Mouse (Mus musculus) kidney, embryonic 16.5 days (tissue): ENCODE results near the gene Gramd1b. TPM values are rescaled to one million over a fixed set of nuclear protein-coding genes. Genes with fewer than 3 reads are reported as not detected.

Experiments used
- ATAC-seq: fragments of 200-750 bp; cut with Nextera tagmentation; 2 replicates; pipeline ENCODE4 v1.8.0; 2017; ENCODE audit warnings: moderate TSS enrichment; ENCODE audit not compliant: low FRiP score, low TSS enrichment
- H3K27ac ChIP-seq: fragments of 300-500 bp; sonication (generic); 2 replicates; pipeline ENCODE4 v1.5.1; 2014; ENCODE audit warnings: low read length
- H3K27me3 ChIP-seq: fragments of 300-500 bp; sonication (generic); 2 replicates; pipeline ENCODE4 v1.6.1; 2014; ENCODE audit warnings: low read length, control low read depth, mixed read lengths; ENCODE audit not compliant: insufficient read depth
- H3K36me3 ChIP-seq: fragments of 300-500 bp; sonication (generic); 2 replicates; pipeline ENCODE4 v1.6.1; 2014; ENCODE audit warnings: low read length, control low read depth, mixed read lengths; ENCODE audit not compliant: insufficient read depth
- H3K4me1 ChIP-seq: fragments of 300-500 bp; sonication (generic); 2 replicates; pipeline ENCODE4 v1.6.1; 2014; ENCODE audit warnings: low read length, control low read depth, mixed read lengths; ENCODE audit not compliant: insufficient read depth
- H3K4me2 ChIP-seq: fragments of 300-500 bp; sonication (generic); replicated peaks from 2 replicates; pipeline ENCODE4 v1.6.1; 2014; ENCODE audit warnings: low read depth, low read length
- H3K4me3 ChIP-seq: fragments of 300-500 bp; sonication (generic); 2 replicates; pipeline ENCODE4 v1.5.1; 2014; ENCODE audit warnings: mild to moderate bottlenecking, low read length
- H3K9ac ChIP-seq: fragments of 300-500 bp; sonication (generic); replicated peaks from 2 replicates; pipeline ENCODE4 v1.6.1; 2014; ENCODE audit warnings: low read length
- H3K9me3 ChIP-seq: fragments of 300-500 bp; sonication (generic); 2 replicates; pipeline ENCODE4 v1.6.1; 2016; ENCODE audit warnings: low read length, control low read depth
- WGBS: fragments of 180-500 bp; shearing (Covaris S2); extraction: QIAGEN DNeasy Blood & Tissue Kit; methylation state at CpG from one replicate; pipeline ENCODE4 v1.1.7; 2014; 5-methylcytosine and 5-hydroxymethylcytosine counted together
- polyA plus RNA-seq: library from polyadenylated mRNA; unstranded; fragments of >200 nt; fragmentation: Nextera tagmentation; extraction: Ambion mirVana; gene quantifications from 2 replicates; pipeline ENCODE4 v1.2.1, GENCODE M21; 2015

Gene Gramd1b
- polyA plus RNA-seq, 1 experiment from 2014 or later, result 11.0 TPM

DNA sequence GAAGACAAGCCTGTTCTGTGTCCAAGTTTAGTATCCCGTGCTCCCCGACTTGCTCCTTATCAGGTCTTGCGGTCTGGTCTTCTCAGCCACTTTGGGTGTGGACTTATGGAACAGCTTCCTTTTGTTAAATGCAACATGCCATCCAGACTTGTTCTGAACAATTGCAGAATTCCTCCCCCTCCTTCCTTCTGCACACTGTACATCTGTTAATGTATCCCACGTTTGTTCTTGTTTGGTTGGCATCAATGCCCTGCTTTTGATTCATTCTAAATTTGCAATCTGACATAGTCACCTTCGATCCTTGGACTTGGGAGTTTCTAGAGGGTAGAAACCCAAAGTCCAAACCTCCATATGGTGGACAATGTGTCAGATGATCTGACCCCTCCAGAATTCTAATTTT, 255.3 kb downstream of the Gramd1b start:
- 83% methylated on average over 5 of the region's 5 CpGs for WGBS
- Histone ChIP-seq H3K36me3 (no peaks in the 10 kb centered on the region), H3K9ac (no peak overlapping the region), H3K4me2 (no peak overlapping the region), H3K9me3 (no peaks in the 10 kb centered on the region), H3K27ac (no peak overlapping the region), H3K27me3 (no peaks in the 10 kb centered on the region), H3K4me1 (no peaks in the 10 kb centered on the region), H3K4me3 (no peak overlapping the region)
- ATAC-seq, result no peak

DNA sequence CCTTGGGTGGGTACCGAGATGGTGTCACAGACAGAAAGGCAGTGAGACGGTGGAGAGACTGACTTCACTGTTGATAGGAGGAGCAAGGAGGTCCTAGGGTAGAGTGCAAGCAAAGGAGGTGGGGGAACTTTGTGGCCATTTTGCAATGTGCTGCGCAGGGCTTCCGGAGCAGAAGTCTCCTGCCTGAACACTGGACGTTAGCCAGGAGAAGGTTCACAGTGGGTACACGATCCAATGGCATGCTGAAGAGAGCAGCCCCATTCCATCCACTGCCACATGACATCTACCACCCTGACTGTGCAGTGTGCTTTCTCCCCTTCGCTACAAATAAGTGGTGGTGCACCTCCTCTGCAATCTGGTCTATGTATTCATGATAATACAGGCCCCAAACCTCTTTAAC, 258.4 kb downstream of the Gramd1b start:
- Histone ChIP-seq H3K9me3 (no peaks in the 10 kb centered on the region), H3K27me3 (peaks cover 14% of the 10 kb centered on the region), H3K4me2 (no peak overlapping the region), H3K36me3 (no peaks in the 10 kb centered on the region), H3K9ac (no peak overlapping the region), H3K4me1 (peaks cover 16% of the 10 kb centered on the region; the same call in 1 of the 2 replicates), H3K4me3 (no peak overlapping the region), H3K27ac (no peak overlapping the region)
- ATAC-seq, result no peak
- WGBS, result 88% methylated on average over 7 of the region's 7 CpGs

DNA sequence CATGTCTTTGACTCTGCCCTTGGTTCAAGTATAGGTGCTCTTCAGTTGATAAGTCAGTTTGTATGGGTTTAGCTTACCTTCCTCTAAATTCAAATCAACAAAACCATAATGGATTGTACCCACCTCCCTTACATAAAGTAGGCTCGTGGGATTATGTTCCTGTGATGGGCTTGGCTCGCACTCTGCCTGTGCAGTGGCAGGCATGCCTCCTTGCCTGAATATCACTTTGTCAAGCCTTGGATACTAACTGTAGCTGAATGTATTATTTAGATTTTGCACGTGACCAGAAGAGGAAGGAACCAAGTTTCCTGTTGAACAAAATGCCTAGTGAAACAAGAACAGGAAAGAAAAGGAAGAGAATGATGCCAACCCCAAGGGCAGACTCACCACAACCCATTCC, 260.1 kb downstream of the Gramd1b start:
- Histone ChIP-seq H3K4me2 (no peak overlapping the region), H3K9ac (no peak overlapping the region), H3K4me3 (no peak overlapping the region), H3K27me3 (peaks cover 14% of the 10 kb centered on the region), H3K36me3 (no peaks in the 10 kb centered on the region), H3K9me3 (no peaks in the 10 kb centered on the region), H3K4me1 (peaks cover 17% of the 10 kb centered on the region; the same call in 1 of the 2 replicates), H3K27ac (no peak overlapping the region)
- WGBS, result 71% methylated on average over 3 of the region's 3 CpGs
- ATAC-seq, result no peak

DNA sequence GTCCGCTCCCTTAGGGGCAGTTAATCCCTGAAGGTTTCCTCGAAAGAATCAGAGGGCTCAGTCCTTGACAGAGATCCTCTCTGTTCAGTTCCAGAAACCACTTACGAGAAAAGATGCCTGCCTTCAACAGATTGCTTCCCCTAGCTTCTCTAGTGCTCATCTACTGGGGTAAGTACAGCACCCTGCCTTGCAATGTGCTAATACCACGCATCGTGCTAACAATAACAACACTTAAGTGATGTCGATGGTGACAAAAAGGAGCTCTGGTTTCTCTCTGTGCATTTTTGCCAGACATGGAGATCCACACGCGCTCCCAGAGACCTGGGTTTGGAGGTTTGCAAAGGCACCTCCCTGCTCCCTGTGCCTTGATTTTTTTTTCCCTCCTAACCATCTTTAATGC, 261.3 kb downstream of the Gramd1b start:
- H3K4me2 ChIP-seq, result no peak overlapping the region
- H3K27me3 ChIP-seq, result peaks cover 14% of the 10 kb centered on the region
- no peaks in the 10 kb centered on the region for H3K36me3 ChIP-seq
- no peaks in the 10 kb centered on the region for H3K9me3 ChIP-seq
- ATAC-seq, result no peak
- 28% methylated on average over 8 of the region's 8 CpGs for WGBS
- H3K4me3 ChIP-seq, result no peak overlapping the region
- no peak overlapping the region for H3K9ac ChIP-seq
- peaks cover 17% of the 10 kb centered on the region; the same call in 1 of the 2 replicates for H3K4me1 ChIP-seq
- H3K27ac ChIP-seq, result no peak overlapping the region

DNA sequence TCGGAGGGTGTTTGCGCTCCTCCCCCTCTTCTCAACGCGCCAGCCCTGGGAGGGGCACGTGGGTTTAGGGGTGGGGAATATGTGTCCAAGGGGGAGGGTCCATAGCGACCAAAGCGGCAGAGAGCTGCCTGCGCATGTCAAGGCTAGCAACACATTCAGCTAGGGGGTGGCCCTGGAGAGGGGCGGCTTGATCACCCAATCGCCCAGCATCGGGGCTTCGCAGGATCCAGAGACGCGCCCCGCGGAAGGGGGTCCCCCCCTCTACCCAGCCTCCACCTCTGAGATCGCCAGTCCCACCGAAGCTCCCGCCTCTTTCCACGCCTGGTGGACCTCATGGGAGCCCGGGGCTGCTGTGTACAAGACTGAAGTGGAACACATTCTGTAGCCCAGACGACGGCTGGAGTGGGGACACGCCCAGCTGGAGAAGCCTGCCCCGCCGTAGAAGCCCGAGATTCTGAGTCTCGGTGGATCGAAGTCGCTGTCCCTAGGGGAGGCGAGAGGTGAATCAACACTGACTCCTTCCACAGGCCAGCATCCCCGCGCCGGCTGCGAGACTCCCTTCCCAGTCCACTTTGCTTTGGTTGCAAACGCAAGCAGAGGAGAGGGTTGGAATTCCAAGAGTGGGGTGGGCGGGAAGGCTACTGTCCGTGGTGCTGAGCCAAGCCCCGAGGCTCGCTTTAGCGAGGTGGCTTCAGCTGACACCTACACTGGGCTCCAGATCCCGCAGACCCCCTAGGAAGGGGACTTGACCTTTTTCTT, 261.9 kb downstream of the Gramd1b start, which contains the start of gene Scn3b:
Gene Scn3b (plus strand): TSS at position 115 of the 759 bp plus-strand sequence.
- Histone ChIP-seq H3K36me3 (no peaks in the 10 kb centered on the region), H3K4me1 (peaks cover 17% of the 10 kb centered on the region; the same call in 1 of the 2 replicates), H3K4me3 (peak within 1 kb of the TSS; percentile 38), H3K27me3 (peaks cover 14% of the 10 kb centered on the region), H3K9me3 (no peaks in the 10 kb centered on the region), H3K4me2 (peak within 1 kb of the TSS; percentile 56), H3K27ac (no peak within 1 kb of the TSS), H3K9ac (no peak within 1 kb of the TSS)
- 1% methylated on average over 42 of the region's 42 CpGs for WGBS
- ATAC-seq, result peak; percentile 80

DNA sequence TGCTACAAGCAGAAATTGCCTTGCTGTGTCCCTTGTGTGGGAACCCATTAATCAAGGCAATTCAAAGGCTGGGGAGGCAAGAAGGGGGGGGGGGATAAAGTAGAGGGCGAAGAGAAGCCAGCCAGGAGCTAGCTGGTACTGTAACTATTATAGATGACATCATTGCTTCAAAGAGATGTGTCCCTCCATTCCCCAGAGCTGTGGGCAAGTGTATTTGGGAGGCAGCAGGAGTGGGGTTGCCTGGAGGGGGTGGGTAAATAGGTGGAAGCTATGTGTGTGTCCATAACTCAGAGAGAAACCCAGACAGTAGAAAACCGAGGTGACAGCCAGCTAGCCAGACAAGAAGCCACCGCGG, 262.5 kb downstream of the Gramd1b start:
- ATAC-seq, result no peak; the same call in 1 of the 2 replicates
- Histone ChIP-seq H3K4me1 (peaks cover 17% of the 10 kb centered on the region; the same call in 1 of the 2 replicates), H3K27me3 (peaks cover 14% of the 10 kb centered on the region), H3K4me2 (peak overlapping the region; percentile 56), H3K27ac (no peak overlapping the region), H3K9ac (no peak overlapping the region), H3K36me3 (no peaks in the 10 kb centered on the region), H3K9me3 (no peaks in the 10 kb centered on the region), H3K4me3 (peak overlapping the region; percentile 38)
- WGBS, result 1% methylated on average over 4 of the region's 4 CpGs

DNA sequence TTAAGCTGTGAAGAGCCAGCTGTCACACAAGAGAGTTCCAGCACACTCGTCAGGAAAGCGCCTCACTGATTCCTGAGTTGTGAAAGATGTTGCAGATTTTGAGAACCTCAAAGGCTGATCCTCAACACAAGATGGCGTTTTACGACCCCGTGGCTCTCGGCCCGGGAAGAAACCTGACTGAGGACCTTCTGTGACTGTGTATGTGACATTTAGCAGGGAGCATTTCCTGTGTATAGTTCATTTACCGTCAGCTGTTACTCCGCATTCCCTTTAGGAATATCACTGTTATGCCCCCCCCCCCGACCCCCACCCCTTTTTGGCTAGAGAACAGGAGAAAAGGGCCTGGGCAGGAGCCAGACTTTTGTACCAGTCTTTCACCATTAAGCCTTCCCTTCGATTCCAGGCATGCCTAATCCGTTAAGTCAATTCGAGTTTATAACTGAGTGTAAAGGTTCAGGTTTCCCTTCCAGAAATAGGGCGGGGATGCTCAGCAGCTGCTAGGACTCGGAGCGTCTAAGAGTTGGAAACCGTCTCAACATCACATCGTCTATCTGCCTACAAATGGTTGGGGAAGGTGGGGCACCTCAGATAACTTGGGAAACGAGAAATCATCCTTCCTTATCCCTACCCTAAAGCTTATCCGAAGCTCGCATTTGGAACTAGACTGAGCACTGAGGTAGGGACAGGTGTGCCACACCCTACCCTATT, 263.0 kb downstream of the Gramd1b start:
- Histone ChIP-seq H3K27me3 (peaks cover 14% of the 10 kb centered on the region), H3K9ac (no peak overlapping the region), H3K4me2 (0 out of 2 replicates have a peak overlapping the region, but pooled peaks have one; percentile 17), H3K36me3 (no peaks in the 10 kb centered on the region), H3K27ac (no peak overlapping the region), H3K4me3 (no peak overlapping the region), H3K4me1 (peaks cover 17% of the 10 kb centered on the region; the same call in 1 of the 2 replicates), H3K9me3 (no peaks in the 10 kb centered on the region)
- WGBS, result 12% methylated on average over 21 of the region's 21 CpGs
- 0 out of 2 replicates have a peak, but pooled peaks have one; percentile 4 for ATAC-seq

DNA sequence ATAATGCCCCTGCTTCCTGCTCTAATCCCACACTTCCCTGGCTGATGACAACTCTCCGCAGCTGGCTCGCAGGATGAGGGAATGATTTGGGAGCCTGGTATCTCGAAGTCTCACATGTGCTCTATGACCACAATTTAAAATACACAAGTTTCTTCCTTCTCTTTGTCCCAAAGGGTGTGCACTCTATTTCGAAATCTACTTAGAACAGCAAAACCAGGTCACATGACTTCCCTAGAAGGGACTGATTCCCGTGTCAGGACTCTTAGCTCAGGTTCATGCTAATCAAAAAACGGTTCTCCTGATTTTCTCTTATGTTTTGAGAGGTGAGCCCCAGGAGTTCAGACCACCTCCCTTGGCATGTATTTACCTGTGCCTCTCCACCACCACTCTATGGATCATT, 267.3 kb downstream of the Gramd1b start:
- peaks cover 8% of the 10 kb centered on the region; the same call in 1 of the 2 replicates for H3K4me1 ChIP-seq
- WGBS, result 58% methylated on average over 6 of the region's 6 CpGs
- peaks cover 3% of the 10 kb centered on the region; the same call in 1 of the 2 replicates for H3K27me3 ChIP-seq
- no peaks in the 10 kb centered on the region for H3K36me3 ChIP-seq
- H3K9ac ChIP-seq, result no peak overlapping the region
- H3K4me2 ChIP-seq, result no peak overlapping the region
- no peak overlapping the region for H3K27ac ChIP-seq
- ATAC-seq, result no peak
- H3K4me3 ChIP-seq, result no peak overlapping the region
- H3K9me3 ChIP-seq, result no peaks in the 10 kb centered on the region

DNA sequence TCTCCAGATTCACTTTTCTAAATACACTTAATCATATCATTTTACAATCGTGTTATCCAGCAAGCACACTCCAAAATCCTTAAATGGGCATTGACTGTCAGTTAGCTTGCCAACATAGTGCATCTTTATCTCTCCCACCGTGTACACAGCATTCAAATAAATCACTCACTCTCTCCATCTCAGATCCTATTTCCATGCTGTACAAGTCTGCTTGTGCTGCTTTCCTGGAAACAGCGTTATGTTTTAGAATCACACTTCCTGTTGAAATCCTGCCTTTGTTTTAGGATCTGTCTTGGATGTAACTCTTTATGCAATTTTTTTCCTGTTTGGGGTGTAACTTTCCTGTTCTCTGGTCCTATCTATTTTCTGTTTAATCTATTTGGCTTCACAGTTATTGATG, 278.7 kb downstream of the Gramd1b start:
- no peak overlapping the region for H3K4me3 ChIP-seq
- H3K4me2 ChIP-seq, result no peak overlapping the region
- peaks cover 3% of the 10 kb centered on the region; the same call in 1 of the 2 replicates for H3K9me3 ChIP-seq
- H3K9ac ChIP-seq, result no peak overlapping the region
- no peak overlapping the region for H3K27ac ChIP-seq
- no peaks in the 10 kb centered on the region for H3K4me1 ChIP-seq
- 52% methylated on average over 3 of the region's 3 CpGs for WGBS
- no peaks in the 10 kb centered on the region for H3K27me3 ChIP-seq
- no peaks in the 10 kb centered on the region for H3K36me3 ChIP-seq
- no peak for ATAC-seq

DNA sequence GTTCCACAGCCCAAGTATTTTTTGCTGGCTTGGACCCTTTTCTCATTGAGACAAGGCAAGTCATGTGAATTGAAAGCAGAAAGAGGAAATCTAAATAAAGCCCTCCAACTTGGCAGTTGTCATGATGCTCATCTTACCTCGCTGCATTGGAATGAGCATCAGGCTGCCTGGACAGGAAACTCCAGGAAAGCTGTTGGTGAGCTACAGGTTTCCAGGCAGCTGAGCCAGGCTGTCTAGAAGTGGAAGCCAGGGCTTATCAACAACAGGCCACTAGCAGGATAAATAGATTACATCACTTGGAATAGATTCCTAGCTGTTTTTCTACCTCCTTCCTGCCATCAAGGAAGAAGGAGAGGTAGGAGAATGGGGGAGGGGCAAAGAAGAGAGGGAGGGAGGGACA, 282.1 kb downstream of the Gramd1b start:
- Histone ChIP-seq H3K9ac (no peak overlapping the region), H3K4me2 (no peak overlapping the region), H3K4me1 (0 out of 2 replicates have a peak, but pooled peaks cover 4% of the 10 kb centered on the region), H3K4me3 (no peak overlapping the region), H3K9me3 (peaks cover 3% of the 10 kb centered on the region; the same call in 1 of the 2 replicates), H3K27ac (no peak overlapping the region), H3K27me3 (no peaks in the 10 kb centered on the region), H3K36me3 (no peaks in the 10 kb centered on the region)
- WGBS, result 70% methylated on average over 1 of the region's 1 CpGs
- ATAC-seq, result no peak
